Mouse (Mus musculus) embryonic facial prominence, embryonic 10.5 days (tissue): ENCODE results near the gene Lhx1. TPM values are rescaled to one million over a fixed set of nuclear protein-coding genes. Genes with fewer than 3 reads are reported as not detected.

Source experiments
- DNase-seq: peaks from one replicate; pipeline ENCODE4 v3.0.0-alpha.2; 2017; ENCODE audit warnings: low spot score
- H3K27ac ChIP-seq: fragments of 300-500 bp; sonication (generic); replicated peaks from 2 replicates; pipeline ENCODE4 v1.5.1; 2016; ENCODE audit warnings: mild to moderate bottlenecking
- H3K27me3 ChIP-seq: fragments of 300-500 bp; sonication (generic); replicated peaks from 2 replicates; pipeline ENCODE4 v1.6.1; 2016; ENCODE audit warnings: low read depth, mild to moderate bottlenecking; ENCODE audit not compliant: poor library complexity, severe bottlenecking
- H3K36me3 ChIP-seq: fragments of 300-500 bp; sonication (generic); replicated peaks from 2 replicates; pipeline ENCODE4 v1.6.1; 2016; ENCODE audit warnings: mild to moderate bottlenecking, moderate library complexity
- H3K4me1 ChIP-seq: fragments of 300-500 bp; sonication (generic); 2 replicates; pipeline ENCODE4 v1.6.1; 2016
- H3K4me3 ChIP-seq: fragments of 300-500 bp; sonication (generic); 2 replicates; pipeline ENCODE4 v1.5.1; 2016; ENCODE audit warnings: mild to moderate bottlenecking, moderate library complexity
- H3K9me3 ChIP-seq: fragments of 300-500 bp; sonication (generic); 2 replicates; pipeline ENCODE4 v1.6.1; 2016; ENCODE audit warnings: mild to moderate bottlenecking
- WGBS: fragments of 180-500 bp; shearing (Covaris S2); methylation state at CpG from one replicate; pipeline ENCODE4 v1.1.7; 2016; 5-methylcytosine and 5-hydroxymethylcytosine counted together
- polyA plus RNA-seq: library from polyadenylated mRNA; unstranded; fragments of >200 nt; fragmentation: Nextera tagmentation; extraction: Ambion mirVana; gene quantifications from 2 replicates; pipeline ENCODE4 v1.2.1, GENCODE M21; 2016

Gene Lhx1
- polyA plus RNA-seq, result 1.4 and 2.4 TPM in 2 replicates

GRCm38 (mm10) chr11:84525421-84526274 is at the start of gene Lhx1:
Gene Lhx1 (minus strand): TSS chr11:84525535.
- DNase-seq, result peak; percentile 88
- peak within 1 kb of the TSS; percentile 66 for H3K4me3 ChIP-seq
- under 1% methylated on average over 64 of the region's 64 CpGs for WGBS
- H3K4me1 ChIP-seq, result peaks cover 42% of the 10 kb centered on the region
- H3K27me3 ChIP-seq, result peaks cover 100% of the 10 kb centered on the region
- H3K36me3 ChIP-seq, result no peaks in the 10 kb centered on the region
- H3K27ac ChIP-seq, result 0 out of 2 replicates have a peak within 1 kb of the TSS, but pooled peaks have one; percentile 24
- H3K9me3 ChIP-seq, result no peaks in the 10 kb centered on the region

GRCm38 (mm10) chr11:84574834-84575233 is 49.5 kb upstream of the Lhx1 start:
- H3K9me3 ChIP-seq, result no peaks in the 10 kb centered on the region
- no peak overlapping the region for H3K27ac ChIP-seq
- H3K36me3 ChIP-seq, result no peaks in the 10 kb centered on the region
- peaks cover 57% of the 10 kb centered on the region for H3K27me3 ChIP-seq
- DNase-seq, result no peak
- H3K4me1 ChIP-seq, result peaks cover 20% of the 10 kb centered on the region
- 32% methylated on average over 8 of the region's 8 CpGs for WGBS
- no peak overlapping the region for H3K4me3 ChIP-seq

- DNase-seq, result no peak
- H3K27me3 ChIP-seq, result peaks cover 59% of the 10 kb centered on the region
- no peaks in the 10 kb centered on the region for H3K36me3 ChIP-seq
- peaks cover 26% of the 10 kb centered on the region for H3K4me1 ChIP-seq
- H3K4me3 ChIP-seq, result no peak overlapping the region
- H3K27ac ChIP-seq, result no peak overlapping the region
- H3K9me3 ChIP-seq, result no peaks in the 10 kb centered on the region
- WGBS, result 53% methylated on average over 8 of the region's 8 CpGs
Observed at GRCm38 (mm10) chr11:84573637-84574036, 48.3 kb upstream of the Lhx1 start.

GRCm38 (mm10) chr11:84570812-84571211 is 45.5 kb upstream of the Lhx1 start:
- DNase-seq, result no peak
- Histone ChIP-seq H3K27me3 (peaks cover 61% of the 10 kb centered on the region), H3K9me3 (no peaks in the 10 kb centered on the region), H3K4me3 (no peak overlapping the region), H3K27ac (no peak overlapping the region), H3K4me1 (peaks cover 34% of the 10 kb centered on the region), H3K36me3 (no peaks in the 10 kb centered on the region)
- 75% methylated on average over 5 of the region's 5 CpGs for WGBS

GRCm38 (mm10) chr11:84570392-84570791 is 45.1 kb upstream of the Lhx1 start:
- DNase-seq, result no peak
- peaks cover 34% of the 10 kb centered on the region for H3K4me1 ChIP-seq
- H3K27me3 ChIP-seq, result peaks cover 63% of the 10 kb centered on the region
- H3K27ac ChIP-seq, result peak overlapping the region; percentile 48
- no peaks in the 10 kb centered on the region for H3K9me3 ChIP-seq
- no peaks in the 10 kb centered on the region for H3K36me3 ChIP-seq
- WGBS, result 69% methylated on average over 12 of the region's 12 CpGs
- H3K4me3 ChIP-seq, result no peak overlapping the region

- WGBS, result 62% methylated on average over 8 of the region's 8 CpGs
- Histone ChIP-seq H3K27ac (peak overlapping the region; percentile 4; the same call in 1 of the 2 replicates), H3K27me3 (peaks cover 57% of the 10 kb centered on the region), H3K4me3 (no peak overlapping the region), H3K9me3 (no peaks in the 10 kb centered on the region), H3K36me3 (no peaks in the 10 kb centered on the region), H3K4me1 (peaks cover 27% of the 10 kb centered on the region)
- DNase-seq, result no peak
Observed at GRCm38 (mm10) chr11:84569052-84569751, 43.9 kb upstream of the Lhx1 start.

GRCm38 (mm10) chr11:84568482-84568881 is 43.1 kb upstream of the Lhx1 start:
- WGBS, result 36% methylated on average over 5 of the region's 5 CpGs
- Histone ChIP-seq H3K4me3 (no peak overlapping the region), H3K36me3 (no peaks in the 10 kb centered on the region), H3K27ac (0 out of 2 replicates have a peak overlapping the region, but pooled peaks have one; percentile 35), H3K4me1 (peaks cover 31% of the 10 kb centered on the region), H3K9me3 (no peaks in the 10 kb centered on the region), H3K27me3 (peaks cover 58% of the 10 kb centered on the region)
- DNase-seq, result no peak

GRCm38 (mm10) chr11:84566691-84567090 is 41.4 kb upstream of the Lhx1 start:
- Histone ChIP-seq H3K27me3 (peaks cover 76% of the 10 kb centered on the region), H3K4me1 (peaks cover 42% of the 10 kb centered on the region), H3K36me3 (no peaks in the 10 kb centered on the region), H3K27ac (no peak overlapping the region), H3K9me3 (no peaks in the 10 kb centered on the region), H3K4me3 (no peak overlapping the region)
- 64% methylated on average over 8 of the region's 8 CpGs for WGBS
- no peak for DNase-seq

- WGBS, result 86% methylated on average over 3 of the region's 3 CpGs
- H3K27me3 ChIP-seq, result peaks cover 72% of the 10 kb centered on the region
Observed at GRCm38 (mm10) chr11:84565224-84565623, 39.9 kb upstream of the Lhx1 start.

GRCm38 (mm10) chr11:84563360-84563759 is 38.0 kb upstream of the Lhx1 start:
- Histone ChIP-seq H3K4me3 (no peak overlapping the region), H3K27me3 (peaks cover 57% of the 10 kb centered on the region), H3K9me3 (no peaks in the 10 kb centered on the region), H3K4me1 (peaks cover 27% of the 10 kb centered on the region), H3K36me3 (no peaks in the 10 kb centered on the region), H3K27ac (peak overlapping the region; percentile 52; the same call in 1 of the 2 replicates)
- WGBS, result 36% methylated on average over 7 of the region's 7 CpGs
- no peak for DNase-seq

More at GRCm38 (mm10) chr11:84565224-84565623, 39.9 kb upstream of the Lhx1 start:
- H3K27ac ChIP-seq, result no peak overlapping the region
- DNase-seq, result no peak
- no peak overlapping the region for H3K4me3 ChIP-seq
- no peaks in the 10 kb centered on the region for H3K9me3 ChIP-seq
- H3K4me1 ChIP-seq, result peaks cover 43% of the 10 kb centered on the region
- H3K36me3 ChIP-seq, result no peaks in the 10 kb centered on the region

GRCm38 (mm10) chr11:84562758-84563347 is 37.5 kb upstream of the Lhx1 start:
- H3K36me3 ChIP-seq, result no peaks in the 10 kb centered on the region
- H3K27me3 ChIP-seq, result peaks cover 52% of the 10 kb centered on the region
- no peaks in the 10 kb centered on the region for H3K9me3 ChIP-seq
- H3K4me3 ChIP-seq, result no peak overlapping the region
- peak; percentile 27 for DNase-seq
- H3K4me1 ChIP-seq, result peaks cover 24% of the 10 kb centered on the region
- WGBS, result 17% methylated on average over 9 of the region's 9 CpGs
- peak overlapping the region; percentile 52; the same call in 1 of the 2 replicates for H3K27ac ChIP-seq

- Histone ChIP-seq H3K4me3 (no peak overlapping the region), H3K4me1 (peaks cover 20% of the 10 kb centered on the region), H3K9me3 (no peaks in the 10 kb centered on the region), H3K27me3 (peaks cover 39% of the 10 kb centered on the region), H3K27ac (no peak overlapping the region), H3K36me3 (no peaks in the 10 kb centered on the region)
- 73% methylated on average over 5 of the region's 5 CpGs for WGBS
- no peak for DNase-seq
Observed at GRCm38 (mm10) chr11:84561546-84561945, 36.2 kb upstream of the Lhx1 start.
